Mouse (Mus musculus): ENCODE measurements around the gene Vgll4.

GRCm38 (mm10) chr6:114968361-114969212 lies 1.2 kb downstream of the Vgll4 start:
- no peak for TF ChIP-seq CTCF (IDR thresholded peaks at IDR 0.05; ENCODE audit: low read depth, low read length)
- peak; percentile 82 for TF ChIP-seq POLR2A (IDR thresholded peaks at IDR 0.05; ENCODE audit: extremely low read depth, insufficient read depth, low read length)

All from liver, adult 2 months (tissue).